Mouse (Mus musculus) monocyte, adult 2 months (primary cell): Measurements from ENCODE around the gene Trim63.
A peak's percentile ranks its signal among the peaks of the same experiment; 100 is the strongest.

Experiments
- DNase-seq, 2 experiments: peaks; one replicate each; pipeline ENCODE4 v3.0.0; 2022; ENCODE audit warnings: low spot score in 2 of 2, low read depth in 1 of 2

Trim63 gene

GRCm38 (mm10) chr4:134298626-134299497, 16.1 kb upstream of the Trim63 start:
- no peak for DNase-seq

- no peak for DNase-seq
Measured at GRCm38 (mm10) chr4:134299498-134299810, 15.5 kb upstream of the Trim63 start.

GRCm38 (mm10) chr4:134300316-134300715, 14.6 kb upstream of the Trim63 start:
- DNase-seq, result peak in 1 of 2 experiments; percentile 7

GRCm38 (mm10) chr4:134302084-134302483, 12.8 kb upstream of the Trim63 start:
- DNase-seq, result no peak

- no peak for DNase-seq
Measured at GRCm38 (mm10) chr4:134306963-134307362, 8.0 kb upstream of the Trim63 start.

GRCm38 (mm10) chr4:134307367-134308072, 7.4 kb upstream of the Trim63 start:
- DNase-seq, result peak; percentile 67 to 74

GRCm38 (mm10) chr4:134310106-134310505, 4.8 kb upstream of the Trim63 start:
- DNase-seq, result no peak

- DNase-seq, result no peak
Measured at GRCm38 (mm10) chr4:134310656-134311055, 4.3 kb upstream of the Trim63 start.

- no peak for DNase-seq
Measured at GRCm38 (mm10) chr4:134311784-134312183, 3.1 kb upstream of the Trim63 start.

GRCm38 (mm10) chr4:134312341-134312740, 2.6 kb upstream of the Trim63 start:
- no peak for DNase-seq

- no peak for DNase-seq
Measured at GRCm38 (mm10) chr4:134312901-134313300, 2.0 kb upstream of the Trim63 start.

GRCm38 (mm10) chr4:134314081-134314655, 752 bp upstream of the Trim63 start:
- DNase-seq, result no peak

GRCm38 (mm10) chr4:134315470-134315869, 550 bp downstream of the Trim63 start:
- no peak for DNase-seq

- no peak for DNase-seq
Measured at GRCm38 (mm10) chr4:134316390-134316789, 1.5 kb downstream of the Trim63 start.

- no peak for DNase-seq
Measured at GRCm38 (mm10) chr4:134319074-134319473, 4.2 kb downstream of the Trim63 start.

- DNase-seq, result no peak
Measured at GRCm38 (mm10) chr4:134319674-134320073, 4.8 kb downstream of the Trim63 start.

- no peak for DNase-seq
Measured at GRCm38 (mm10) chr4:134321524-134321923, 6.6 kb downstream of the Trim63 start.

- no peak for DNase-seq
Measured at GRCm38 (mm10) chr4:134324655-134325054, 9.7 kb downstream of the Trim63 start.

- DNase-seq, result no peak
Measured at GRCm38 (mm10) chr4:134326859-134327530, 12.1 kb downstream of the Trim63 start.

- no peak for DNase-seq
Measured at GRCm38 (mm10) chr4:134328151-134328550, 13.2 kb downstream of the Trim63 start.

GRCm38 (mm10) chr4:134328832-134329231, 13.9 kb downstream of the Trim63 start:
- DNase-seq, result no peak

- DNase-seq, result no peak
Measured at GRCm38 (mm10) chr4:134330281-134330680, 15.4 kb downstream of the Trim63 start.
